Comparison of ENCODE assay signal across 8 mouse cellular contexts in genomic region chr7:81610125-81610524, GRCm38 (mm10). TPM values are rescaled to one million over a fixed set of nuclear protein-coding genes. Genes with fewer than 3 reads are reported as not detected.
DNase-seq lines count a peak whose midpoint lies in the region; ATAC-seq lines count a peak whose summit lies in the region.

No protein-coding gene starts in this region.

- peaks cover 66% of the 10 kb centered on the region for H3K36me3 ChIP-seq in heart, embryonic 10.5 days
- no peaks in the 10 kb centered on the region for H3K36me3 ChIP-seq in splenic B cell, adult 2 months (ENCODE audit: control insufficient read depth, insufficient read depth, low read length, poor library complexity, severe bottlenecking)

- H3K27ac ChIP-seq in heart, embryonic 10.5 days: no peak overlapping the region

- DNase-seq in heart, embryonic 10.5 days (ENCODE audit: low spot score): peak; percentile 79
- no peak for DNase-seq in heart, postnatal 25 days (ENCODE audit: low spot score)
- DNase-seq in 416B (ENCODE audit: low read depth) (peak; percentile 54), WW6 (ENCODE audit: low read depth, low spot score) (peak; percentile 67)
- DNase-seq in splenic B cell, adult 2 months (ENCODE audit: low read depth, low spot score): peak; percentile 8
- DNase-seq in cerebellum, adult 9-10 months: no peak
- DNase-seq in Muller cell, postnatal 12 days (ENCODE audit: inconsistent ontology term): no peak

- H3K4me1 ChIP-seq in heart, embryonic 10.5 days: peaks cover 6% of the 10 kb centered on the region; the same call in 1 of the 2 replicates

- no peaks in the 10 kb centered on the region for H3K27me3 ChIP-seq in heart, embryonic 10.5 days (ENCODE audit: insufficient read depth, poor library complexity, severe bottlenecking)
- no peaks in the 10 kb centered on the region for H3K27me3 ChIP-seq in splenic B cell, adult 2 months (ENCODE audit: control insufficient read depth, insufficient read depth, low read length, poor library complexity, severe bottlenecking)

- H3K4me3 ChIP-seq in heart, embryonic 10.5 days: no peak overlapping the region

- 0 out of 2 replicates have a peak, but pooled peaks have one; percentile 17 for ATAC-seq in granulocyte monocyte progenitor cell, adult 5-6 weeks (replicated peaks; ENCODE audit: poor library complexity, severe bottlenecking)

- H3K9me3 ChIP-seq in heart, embryonic 10.5 days: no peaks in the 10 kb centered on the region

- WGBS in heart, embryonic 10.5 days: 53% methylated on average over 18 of the region's 18 CpGs

- intact Hi-C loops in heart, postnatal 25 days (cut with DNase I): no loop called here

RNA-seq across cellular contexts. Expression of gene Whamm, which starts 39.1 kb away (rescaled TPM):
- 3.9 and 4.0 TPM in 2 replicates for polyA plus RNA-seq in heart, embryonic 10.5 days (2016; fragmentation: Nextera tagmentation; extraction: Ambion mirVana)
- 1 to 10 TPM; 8.2 to 9.4 TPM for total RNA-seq in heart, postnatal 25 days (2021)
- 9.2 and 14.1 TPM in 2 replicates for total RNA-seq in granulocyte monocyte progenitor cell, adult 5-6 weeks (2014; fragmentation: Nextera tagmentation)
- total RNA-seq in granulocyte monocyte progenitor cell, adult 5-6 weeks (2017): 18.4 and 19.3 TPM in 2 replicates

RNA-seq across cellular contexts. Expression of gene Fsd2, which starts 43.4 kb away (rescaled TPM):
- polyA plus RNA-seq in heart, embryonic 10.5 days (2016; fragmentation: Nextera tagmentation; extraction: Ambion mirVana): 39.8 and 79.8 TPM in 2 replicates
- 100 to 1,000 TPM; 300 to 302 TPM for total RNA-seq in heart, postnatal 25 days (2021)
- total RNA-seq in granulocyte monocyte progenitor cell, adult 5-6 weeks (2014; fragmentation: Nextera tagmentation): 0.66 TPM in 1 of 2 replicates, not detected in the other
- 0.13 and 0.41 TPM in 2 replicates for total RNA-seq in granulocyte monocyte progenitor cell, adult 5-6 weeks (2017)

Comparison
In these comparisons a context has a peak if more than half of its experiments do, and no peak if none do; other contexts are left out.
1. DNase-seq: peak in heart, embryonic 10.5 days (single experiment), 416B (single experiment), WW6 (single experiment) and splenic B cell, adult 2 months (single experiment); none in heart, postnatal 25 days (single experiment), cerebellum, adult 9-10 months (single experiment) and Muller cell, postnatal 12 days (single experiment).
2. RNA of gene Fsd2, which starts 43.4 kb away (total RNA-seq): 300 to 302 TPM in heart, postnatal 25 days; 0.13 to 0.66 TPM in granulocyte monocyte progenitor cell, adult 5-6 weeks; every median in the first group is over 100 times any median in the second.